Mouse (Mus musculus) spleen, adult 2 months (tissue): ENCODE data around the gene 1600012H06Rik. TPM values are rescaled to one million over a fixed set of nuclear protein-coding genes. Genes with fewer than 3 reads are reported as not detected.

Experiments used
- DNase-seq, 2 experiments: peaks; one replicate each; pipeline versions ENCODE4 v3.0.0 to v3.0.0-alpha.2; 2012 to 2021; ENCODE audit warnings: low spot score in 2 of 2, low read depth in 1 of 2
- H3K27ac ChIP-seq: fragments of 200-500 bp; 2 replicates; pipeline ENCODE4 v1.5.1; 2012; ENCODE audit warnings: low read length, inconsistent platforms; ENCODE audit not compliant: insufficient read depth
- H3K27me3 ChIP-seq: fragments of 200-500 bp; 2 replicates; pipeline ENCODE4 v1.6.1; 2012; ENCODE audit warnings: mild to moderate bottlenecking, moderate library complexity, low read length, inconsistent platforms; ENCODE audit not compliant: control insufficient read depth, insufficient read depth
- H3K36me3 ChIP-seq: fragments of 200-500 bp; 2 replicates; pipeline ENCODE4 v1.6.1; 2012; ENCODE audit warnings: mild to moderate bottlenecking, low read length, inconsistent platforms; ENCODE audit not compliant: control insufficient read depth, insufficient read depth
- H3K4me1 ChIP-seq: fragments of 200-500 bp; 2 replicates; pipeline ENCODE4 v1.6.1; 2011; ENCODE audit warnings: inconsistent platforms; ENCODE audit not compliant: control insufficient read depth, insufficient read depth, insufficient read length
- H3K4me3 ChIP-seq: fragments of 200-500 bp; 2 replicates; pipeline ENCODE4 v1.5.1; 2011; ENCODE audit warnings: mild to moderate bottlenecking, inconsistent platforms; ENCODE audit not compliant: insufficient read depth, insufficient read length; ENCODE audit errors: extremely low read depth
- CTCF ChIP-seq: fragments of 200-500 bp; IDR thresholded peaks from 2 replicates; pipeline ENCODE4 v1.5.1; 2011; ENCODE audit warnings: mild to moderate bottlenecking, inconsistent platforms; ENCODE audit not compliant: insufficient read depth, insufficient read length, insufficient replicate concordance; ENCODE audit errors: extremely low read depth
- POLR2A ChIP-seq: fragments of 200-500 bp; IDR thresholded peaks from 2 replicates; pipeline ENCODE4 v1.6.1; 2011; ENCODE audit warnings: low read depth, low read length, inconsistent platforms
- whole genome bisulfite sequencing: fragments of 180-500 bp; shearing (Covaris S2); methylation state at CpG from one replicate; pipeline ENCODE4 v1.1.7; 2018; 5-methylcytosine and 5-hydroxymethylcytosine counted together
- polyA plus RNA-seq: library from polyadenylated mRNA; depleted of rRNA; stranded (reverse); fragments of >200 nt; gene quantifications from 2 replicates; pipeline ENCODE4 v1.2.3, GENCODE M21; 2012

Gene 1600012H06Rik
- polyA plus RNA-seq, 1 experiment: 9.9 TPM

- Histone ChIP-seq H3K4me1 (no peaks in the 10 kb centered on the region), H3K27ac (no peak overlapping the region), H3K4me3 (no peak overlapping the region), H3K27me3 (no peaks in the 10 kb centered on the region), H3K36me3 (no peaks in the 10 kb centered on the region)
- no peak for TF ChIP-seq POLR2A
- TF ChIP-seq CTCF: no peak
- no peak for DNase-seq
- WGBS: 79% methylated on average over 12 of the region's 12 CpGs
Measured at GRCm38 (mm10) chr17:14907136-14907535, 35.8 kb upstream of the 1600012H06Rik start.

DNA sequence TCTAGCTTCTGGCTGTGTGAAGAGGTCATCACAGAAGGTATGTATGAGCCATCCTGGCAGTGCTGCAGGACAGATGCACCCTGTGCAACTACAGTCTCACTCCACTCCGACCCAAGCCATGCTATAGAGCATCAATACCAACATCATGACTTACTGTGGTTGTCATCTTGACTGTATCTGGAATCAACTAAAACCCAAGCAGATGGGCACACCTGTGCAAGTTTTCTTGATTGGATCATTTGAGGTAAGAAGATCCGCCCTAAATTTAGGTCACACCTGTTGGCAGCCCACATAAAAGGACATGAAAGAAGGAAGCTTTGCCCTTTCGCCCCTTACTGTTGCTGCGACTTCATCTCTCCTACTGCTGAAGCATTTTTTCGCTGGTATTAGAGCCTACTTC lies 33.7 kb upstream of the 1600012H06Rik start:
- H3K27me3 ChIP-seq: no peaks in the 10 kb centered on the region
- TF ChIP-seq CTCF: no peak
- TF ChIP-seq POLR2A: no peak
- H3K4me1 ChIP-seq: no peaks in the 10 kb centered on the region
- no peak overlapping the region for H3K4me3 ChIP-seq
- 66% methylated on average over 5 of the region's 5 CpGs for WGBS
- no peaks in the 10 kb centered on the region for H3K36me3 ChIP-seq
- no peak for DNase-seq
- no peak overlapping the region for H3K27ac ChIP-seq

GRCm38 (mm10) chr17:14910771-14911170 lies 32.2 kb upstream of the 1600012H06Rik start:
- no peak for TF ChIP-seq POLR2A
- no peak for TF ChIP-seq CTCF
- no peak overlapping the region for H3K27ac ChIP-seq
- no peak overlapping the region for H3K4me3 ChIP-seq
- no peaks in the 10 kb centered on the region for H3K36me3 ChIP-seq
- no peaks in the 10 kb centered on the region for H3K27me3 ChIP-seq
- no peak for DNase-seq
- no peaks in the 10 kb centered on the region for H3K4me1 ChIP-seq
- WGBS: 95% methylated on average over 5 of the region's 5 CpGs

GRCm38 (mm10) chr17:14912420-14912819 lies 30.6 kb upstream of the 1600012H06Rik start:
- H3K27ac ChIP-seq: no peak overlapping the region
- no peak overlapping the region for H3K4me3 ChIP-seq
- no peak for DNase-seq
- TF ChIP-seq POLR2A: no peak
- TF ChIP-seq CTCF: no peak
- no peaks in the 10 kb centered on the region for H3K27me3 ChIP-seq
- 52% methylated on average over 6 of the region's 6 CpGs for WGBS
- H3K4me1 ChIP-seq: no peaks in the 10 kb centered on the region
- no peaks in the 10 kb centered on the region for H3K36me3 ChIP-seq

DNA sequence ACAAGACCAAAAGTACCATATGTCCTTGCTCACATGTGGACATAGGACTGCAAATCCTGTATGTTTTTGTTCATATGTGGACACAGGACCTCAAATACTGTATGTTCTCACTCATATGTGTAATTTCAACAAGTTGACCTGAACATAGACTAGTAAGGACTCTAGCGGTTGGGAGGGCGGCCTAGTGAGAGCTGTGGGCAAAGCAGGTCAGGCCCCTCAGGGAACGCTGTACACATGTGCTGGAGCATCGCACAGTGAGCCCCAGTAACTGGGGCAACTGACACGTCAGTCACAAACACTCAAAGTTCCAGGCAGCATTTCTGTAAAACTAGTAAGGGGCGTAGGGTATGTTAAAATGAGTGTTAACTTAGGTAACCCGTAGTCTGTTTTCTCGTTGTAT lies 30.0 kb upstream of the 1600012H06Rik start:
- DNase-seq: no peak
- H3K27ac ChIP-seq: no peak overlapping the region
- WGBS: 90% methylated on average over 8 of the region's 8 CpGs
- no peaks in the 10 kb centered on the region for H3K4me1 ChIP-seq
- no peak for TF ChIP-seq CTCF
- TF ChIP-seq POLR2A: no peak
- no peaks in the 10 kb centered on the region for H3K27me3 ChIP-seq
- H3K36me3 ChIP-seq: no peaks in the 10 kb centered on the region
- H3K4me3 ChIP-seq: no peak overlapping the region

GRCm38 (mm10) chr17:14914401-14914800 lies 28.6 kb upstream of the 1600012H06Rik start:
- H3K27ac ChIP-seq: no peak overlapping the region
- no peak for DNase-seq
- no peaks in the 10 kb centered on the region for H3K36me3 ChIP-seq
- no peaks in the 10 kb centered on the region for H3K4me1 ChIP-seq
- no peak for TF ChIP-seq POLR2A
- no peak for TF ChIP-seq CTCF
- WGBS: 92% methylated on average over 4 of the region's 4 CpGs
- no peak overlapping the region for H3K4me3 ChIP-seq
- no peaks in the 10 kb centered on the region for H3K27me3 ChIP-seq

GRCm38 (mm10) chr17:14917866-14918265 lies 25.1 kb upstream of the 1600012H06Rik start:
- no peaks in the 10 kb centered on the region for H3K4me1 ChIP-seq
- no peak overlapping the region for H3K27ac ChIP-seq
- DNase-seq: no peak
- TF ChIP-seq POLR2A (no peak), CTCF (no peak)
- no peaks in the 10 kb centered on the region for H3K36me3 ChIP-seq
- no peaks in the 10 kb centered on the region for H3K27me3 ChIP-seq
- no peak overlapping the region for H3K4me3 ChIP-seq
- 68% methylated on average over 8 of the region's 8 CpGs for WGBS

GRCm38 (mm10) chr17:14921582-14921981 lies 21.4 kb upstream of the 1600012H06Rik start:
- H3K27me3 ChIP-seq: no peaks in the 10 kb centered on the region
- H3K36me3 ChIP-seq: no peaks in the 10 kb centered on the region
- TF ChIP-seq CTCF (no peak), POLR2A (no peak)
- no peak overlapping the region for H3K27ac ChIP-seq
- 14% methylated on average over 6 of the region's 6 CpGs for WGBS
- no peak overlapping the region for H3K4me3 ChIP-seq
- no peak for DNase-seq
- H3K4me1 ChIP-seq: no peaks in the 10 kb centered on the region
